Mouse (Mus musculus): Measurements from ENCODE around the gene Aqp11.

GRCm38 (mm10) chr7:97781496-97781895, 43.4 kb upstream of the Aqp11 start:
- TF ChIP-seq USF1 (IDR thresholded peaks at IDR 0.05; ENCODE audit: low read depth) (no peak), POLR2AphosphoS2 (IDR thresholded peaks at IDR 0.05; ENCODE audit: insufficient read length, low read depth) (no peak), POLR2A (IDR thresholded peaks at IDR 0.05; ENCODE audit: insufficient read length, low read depth) (no peak), E2F4 (IDR thresholded peaks at IDR 0.05; ENCODE audit: insufficient read depth) (no peak), MYOG (IDR thresholded peaks at IDR 0.05; ENCODE audit: control insufficient read depth in 1 of 3, insufficient read depth in 1 of 3, insufficient read length in 2 of 3, low read depth in 2 of 3) (no peak), CEBPB (IDR thresholded peaks at IDR 0.05; ENCODE audit: insufficient read depth, poor library complexity, severe bottlenecking) (no peak), MAX (IDR thresholded peaks at IDR 0.05; ENCODE audit: low read depth) (no peak), SRF (IDR thresholded peaks at IDR 0.05; ENCODE audit: control insufficient read depth, insufficient read length, low read depth) (no peak), TCF3 (IDR thresholded peaks at IDR 0.05; ENCODE audit: insufficient read length, low read depth) (no peak), TCF12 (IDR thresholded peaks at IDR 0.05; ENCODE audit: insufficient read depth, poor library complexity, severe bottlenecking) (no peak), MYOD1 (IDR thresholded peaks at IDR 0.05; ENCODE audit: control insufficient read depth in 1 of 3, insufficient read length in 2 of 3, low read depth in 2 of 3) (no peak), REST (IDR thresholded peaks at IDR 0.05; ENCODE audit: insufficient read depth, insufficient read length) (no peak)

All from myocyte (in vitro differentiated cells).